Mouse (Mus musculus): ENCODE results near the gene C1qb.

The C1qb gene

GRCm38 (mm10) chr4:136893691-136894543 is 7.9 kb upstream of the C1qb start:
- peak; percentile 53 for DNase-seq (ENCODE audit: low read depth, low spot score)

GRCm38 (mm10) chr4:136892811-136893210 is 6.8 kb upstream of the C1qb start, which contains the start of gene C1qc:
C1qc (minus strand) TSS chr4:136893065.
- no peak for DNase-seq (ENCODE audit: low read depth, low spot score)

DNA sequence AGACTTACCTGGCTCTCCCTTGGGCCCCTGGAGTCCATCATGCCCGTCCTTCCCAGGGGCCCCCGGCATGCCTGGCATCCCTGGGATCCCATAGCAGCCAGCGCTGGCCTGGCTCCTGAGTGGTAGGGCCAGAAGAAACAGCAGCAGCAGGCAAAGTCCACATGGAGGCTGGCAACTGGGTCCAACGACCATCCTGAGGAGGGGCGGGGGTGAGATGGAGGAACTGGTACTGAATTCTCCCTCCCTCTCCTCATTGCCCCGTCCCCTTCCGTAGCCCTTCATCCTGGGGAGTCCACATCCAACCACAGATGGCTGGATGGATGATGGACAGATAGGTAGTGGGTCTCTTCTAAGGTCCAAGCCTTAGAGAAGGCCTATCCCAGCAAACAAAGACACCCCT is 6.4 kb upstream of the C1qb start:
- DNase-seq (ENCODE audit: low read depth, low spot score), result no peak

DNA sequence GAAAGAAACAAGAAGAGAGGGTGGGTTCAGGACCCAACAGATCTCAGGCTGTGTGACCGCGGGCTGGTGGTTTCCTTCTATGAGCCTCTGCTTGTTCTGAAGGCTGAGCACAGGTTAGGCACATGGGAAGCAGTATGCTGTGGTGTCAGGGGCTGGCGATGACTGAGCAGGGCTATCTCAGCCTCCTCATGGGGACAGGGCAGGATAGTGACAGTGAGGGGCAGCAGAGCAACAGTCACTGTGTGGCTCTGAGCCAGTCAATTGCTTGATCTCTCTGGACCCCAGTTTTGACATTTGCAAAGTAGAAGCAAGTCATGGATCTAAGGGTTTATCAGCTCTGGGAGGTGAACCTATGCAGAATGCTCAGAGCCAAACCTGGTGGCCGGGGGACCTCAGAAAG is 5.1 kb upstream of the C1qb start:
- DNase-seq (ENCODE audit: low read depth, low spot score), result no peak

GRCm38 (mm10) chr4:136889981-136890380 is 4.0 kb upstream of the C1qb start:
- DNase-seq (ENCODE audit: low read depth, low spot score), result no peak

- no peak for DNase-seq (ENCODE audit: low read depth, low spot score)
Measured at GRCm38 (mm10) chr4:136887714-136888113, 1.7 kb upstream of the C1qb start.

DNA sequence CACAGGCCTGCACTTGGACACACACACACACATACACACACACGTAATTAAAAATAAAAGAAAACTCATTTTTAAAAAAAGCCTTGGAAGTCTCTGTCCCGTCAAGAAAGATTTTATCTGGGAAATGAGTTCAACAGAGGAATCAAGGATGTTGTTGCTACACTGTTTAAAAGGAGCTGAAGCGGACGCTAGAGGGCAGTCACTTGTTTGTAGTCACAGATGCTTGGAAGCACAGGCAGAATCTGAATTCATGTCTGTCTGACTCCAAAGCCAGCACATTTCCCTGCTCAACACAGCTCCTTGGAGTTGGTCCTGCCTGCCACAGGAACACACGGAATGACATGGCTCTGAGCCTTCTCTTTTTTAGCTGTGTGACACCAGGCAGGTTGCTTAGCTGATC is 7.4 kb downstream of the C1qb start:
- DNase-seq (ENCODE audit: low read depth, low spot score), result peak; percentile 65

- no peak for DNase-seq (ENCODE audit: low read depth, low spot score)
Measured at GRCm38 (mm10) chr4:136878171-136878570, 7.8 kb downstream of the C1qb start.

- DNase-seq (ENCODE audit: low read depth, low spot score), result peak; percentile 60
Measured at GRCm38 (mm10) chr4:136876971-136877370, 9.0 kb downstream of the C1qb start.

DNA sequence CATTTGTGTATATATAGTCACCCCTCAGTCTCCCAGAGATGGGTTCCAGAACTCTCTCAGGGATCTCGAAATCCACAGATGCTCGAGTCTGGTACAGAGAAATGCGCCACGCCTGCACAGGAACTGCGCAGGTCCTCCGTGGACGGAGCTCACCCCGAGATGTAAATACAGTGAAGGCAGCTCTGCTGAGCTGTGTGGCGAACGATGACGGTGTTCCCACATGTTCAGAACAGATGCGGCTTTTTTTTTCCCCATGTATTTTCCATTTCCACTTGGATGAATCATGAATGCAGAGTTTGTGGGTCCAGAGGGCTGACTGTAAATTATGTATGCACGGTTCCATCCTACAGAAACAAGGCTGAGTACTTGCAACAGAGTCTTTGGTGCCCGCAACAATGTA is 11.0 kb downstream of the C1qb start:
- no peak for DNase-seq (ENCODE audit: low read depth, low spot score)

GRCm38 (mm10) chr4:136868371-136868770 is 17.6 kb downstream of the C1qb start:
- no peak for DNase-seq (ENCODE audit: low read depth, low spot score)

DNA sequence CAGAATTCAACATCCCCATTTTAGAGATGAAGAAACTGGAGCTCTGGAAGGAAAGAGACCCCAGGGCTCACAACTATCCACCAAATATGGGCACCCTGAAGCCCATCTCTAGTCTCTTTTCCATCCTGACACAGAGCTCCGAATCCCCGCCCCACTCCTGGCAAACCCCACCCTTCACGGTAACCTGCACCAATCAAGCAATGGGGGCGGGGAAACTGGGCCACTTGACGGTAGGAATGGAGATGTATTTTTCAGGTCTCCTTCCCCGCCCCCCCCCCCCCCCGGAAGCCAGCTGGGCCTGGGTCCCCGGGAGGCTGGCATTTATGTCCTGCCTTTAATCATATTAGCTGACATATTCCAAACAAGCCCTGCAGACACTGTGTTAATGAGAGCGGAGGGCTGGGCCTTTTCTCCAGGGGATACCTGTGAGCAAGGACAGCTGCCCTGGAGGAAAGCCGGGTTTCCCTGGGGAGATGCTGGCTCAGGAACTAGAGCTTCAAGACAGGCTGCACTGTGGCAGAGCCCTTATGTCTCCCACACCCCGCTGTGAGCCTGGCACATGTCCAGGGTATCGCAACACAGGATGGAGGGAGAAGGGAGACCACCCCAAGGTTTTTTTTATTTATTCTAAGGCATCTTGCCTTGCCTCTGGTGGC is 18.2 kb downstream of the C1qb start:
- no peak for DNase-seq (ENCODE audit: low read depth, low spot score)

DNA sequence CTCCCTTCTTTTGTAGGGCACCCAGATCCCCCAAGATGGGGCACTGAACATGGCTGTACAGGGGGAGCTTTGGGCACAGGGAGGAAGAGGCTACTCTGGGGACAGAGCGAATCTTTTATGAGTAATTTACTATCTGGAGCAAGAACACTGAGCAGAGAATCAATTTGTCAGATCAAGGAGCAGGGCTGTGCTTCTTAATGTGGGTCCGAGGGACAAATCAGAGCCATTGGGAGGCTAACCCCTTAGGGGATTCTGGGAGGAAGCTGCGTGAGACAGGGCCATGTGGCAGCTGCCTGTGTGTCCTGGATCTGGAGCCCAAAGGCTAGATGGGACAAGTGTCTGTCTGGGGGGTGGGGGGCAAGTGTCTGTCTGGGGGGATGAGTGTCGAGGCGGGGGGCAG is 20.5 kb downstream of the C1qb start:
- no peak for DNase-seq (ENCODE audit: low read depth, low spot score)

GRCm38 (mm10) chr4:136864751-136865470 is 21.1 kb downstream of the C1qb start:
- DNase-seq (ENCODE audit: low read depth, low spot score), result no peak

- DNase-seq (ENCODE audit: low read depth, low spot score), result no peak
Measured at GRCm38 (mm10) chr4:136863517-136863916, 22.5 kb downstream of the C1qb start.

- DNase-seq (ENCODE audit: low read depth, low spot score), result no peak
Measured at GRCm38 (mm10) chr4:136862411-136862810, 23.6 kb downstream of the C1qb start.

DNA sequence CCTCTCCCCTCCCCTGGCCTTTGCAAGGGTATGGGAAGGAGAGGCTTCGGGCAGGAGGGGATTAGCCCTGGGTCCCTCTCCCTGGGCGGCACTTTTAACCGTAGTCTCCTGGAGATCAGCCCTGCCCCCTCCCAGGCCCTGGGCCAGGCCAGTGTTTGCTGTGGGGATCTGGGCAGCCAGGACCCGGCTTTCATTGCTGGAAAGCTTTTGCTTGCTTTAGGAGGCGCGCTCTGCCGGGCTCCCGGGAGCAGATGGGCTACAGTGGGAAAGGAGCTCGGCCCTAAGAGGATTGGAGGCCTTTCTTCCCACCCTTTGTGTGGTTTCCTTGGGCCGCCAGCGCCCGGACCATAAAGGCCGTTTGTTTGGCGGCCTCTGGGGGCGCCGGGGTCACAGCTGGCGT is 24.2 kb downstream of the C1qb start:
- peak; percentile 31 for DNase-seq (ENCODE audit: low read depth, low spot score)

- no peak for DNase-seq (ENCODE audit: low read depth, low spot score)
Measured at GRCm38 (mm10) chr4:136860022-136860421, 26.0 kb downstream of the C1qb start.

DNA sequence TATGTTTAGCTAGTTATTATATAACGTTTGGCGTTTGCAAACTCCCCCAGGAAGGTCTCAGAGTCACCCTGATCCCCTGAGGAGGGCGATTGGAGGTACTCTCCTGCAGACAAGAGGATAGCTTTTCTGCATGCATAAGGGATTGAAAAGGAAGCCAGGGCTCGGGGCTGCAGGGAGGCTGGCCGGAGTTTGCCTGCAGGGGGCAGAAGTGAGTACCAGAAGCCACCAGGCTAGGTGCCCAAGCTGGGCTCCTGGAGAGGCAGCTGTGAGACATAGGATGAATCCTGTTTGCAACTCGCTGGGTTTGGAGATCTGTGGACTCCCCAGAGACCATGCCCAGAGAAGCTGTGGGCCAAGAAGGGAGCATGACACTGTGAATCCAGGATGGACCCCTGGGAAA is 30.9 kb downstream of the C1qb start:
- DNase-seq (ENCODE audit: low read depth, low spot score), result peak; percentile 25

GRCm38 (mm10) chr4:136852989-136853388 is 33.0 kb downstream of the C1qb start:
- DNase-seq (ENCODE audit: low read depth, low spot score), result no peak

GRCm38 (mm10) chr4:136852119-136852518 is 33.9 kb downstream of the C1qb start:
- no peak for DNase-seq (ENCODE audit: low read depth, low spot score)

DNA sequence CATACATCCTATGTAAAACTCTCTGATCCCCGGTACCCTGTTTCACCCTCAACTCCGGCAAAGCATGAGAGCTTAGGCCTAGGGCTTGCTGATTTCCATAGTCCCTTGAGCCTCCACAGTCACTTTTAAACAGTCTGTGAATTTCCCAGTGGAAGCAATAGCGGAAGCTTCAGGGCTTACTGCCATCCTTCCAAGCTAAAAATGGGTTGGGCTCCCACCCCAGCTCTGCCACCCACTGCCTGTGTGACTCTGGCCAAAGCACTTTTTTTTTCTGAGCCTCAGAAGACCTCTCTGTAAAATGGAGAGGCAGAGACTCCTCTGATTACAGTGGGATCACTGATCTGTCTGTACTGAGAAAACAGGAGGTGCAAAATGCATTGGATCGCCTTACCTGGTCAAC is 37.4 kb downstream of the C1qb start:
- DNase-seq (ENCODE audit: low read depth, low spot score), result no peak
